Mouse (Mus musculus): ENCODE data around the gene Cgnl1.

The Cgnl1 gene

GRCm38 (mm10) chr9:71770991-71771767, at the start of gene Cgnl1:
Gene Cgnl1, minus strand, starts transcription at chr9:71771602.
- no peak for DNase-seq (ENCODE audit: low read depth, low spot score)

- DNase-seq (ENCODE audit: low read depth, low spot score): no peak
Observed at GRCm38 (mm10) chr9:71818453-71818852, 47.1 kb upstream of the Cgnl1 start.

- no peak for DNase-seq (ENCODE audit: low read depth, low spot score)
Observed at GRCm38 (mm10) chr9:71816121-71816520, 44.7 kb upstream of the Cgnl1 start.

GRCm38 (mm10) chr9:71813565-71813964, 42.2 kb upstream of the Cgnl1 start:
- no peak for DNase-seq (ENCODE audit: low read depth, low spot score)

GRCm38 (mm10) chr9:71812914-71813313, 41.5 kb upstream of the Cgnl1 start:
- DNase-seq (ENCODE audit: low read depth, low spot score): no peak

GRCm38 (mm10) chr9:71812402-71812801, 41.0 kb upstream of the Cgnl1 start:
- no peak for DNase-seq (ENCODE audit: low read depth, low spot score)

GRCm38 (mm10) chr9:71811404-71811803, 40.0 kb upstream of the Cgnl1 start:
- no peak for DNase-seq (ENCODE audit: low read depth, low spot score)

GRCm38 (mm10) chr9:71810723-71811122, 39.3 kb upstream of the Cgnl1 start:
- no peak for DNase-seq (ENCODE audit: low read depth, low spot score)

- no peak for DNase-seq (ENCODE audit: low read depth, low spot score)
Observed at GRCm38 (mm10) chr9:71808640-71809254, 37.3 kb upstream of the Cgnl1 start.

GRCm38 (mm10) chr9:71807801-71808200, 36.4 kb upstream of the Cgnl1 start:
- no peak for DNase-seq (ENCODE audit: low read depth, low spot score)

- no peak for DNase-seq (ENCODE audit: low read depth, low spot score)
Observed at GRCm38 (mm10) chr9:71806422-71806805, 35.0 kb upstream of the Cgnl1 start.

- no peak for DNase-seq (ENCODE audit: low read depth, low spot score)
Observed at GRCm38 (mm10) chr9:71805646-71806421, 34.4 kb upstream of the Cgnl1 start.

- DNase-seq (ENCODE audit: low read depth, low spot score): no peak
Observed at GRCm38 (mm10) chr9:71804116-71804515, 32.7 kb upstream of the Cgnl1 start.

GRCm38 (mm10) chr9:71803281-71803680, 31.9 kb upstream of the Cgnl1 start:
- DNase-seq (ENCODE audit: low read depth, low spot score): no peak

GRCm38 (mm10) chr9:71799598-71799997, 28.2 kb upstream of the Cgnl1 start:
- DNase-seq (ENCODE audit: low read depth, low spot score): no peak

GRCm38 (mm10) chr9:71798176-71798575, 26.8 kb upstream of the Cgnl1 start:
- no peak for DNase-seq (ENCODE audit: low read depth, low spot score)

GRCm38 (mm10) chr9:71777404-71777803, 6.0 kb upstream of the Cgnl1 start:
- no peak for DNase-seq (ENCODE audit: low read depth, low spot score)

GRCm38 (mm10) chr9:71776337-71776736, 4.9 kb upstream of the Cgnl1 start:
- no peak for DNase-seq (ENCODE audit: low read depth, low spot score)

GRCm38 (mm10) chr9:71773563-71773962, 2.2 kb upstream of the Cgnl1 start:
- DNase-seq (ENCODE audit: low read depth, low spot score): no peak

GRCm38 (mm10) chr9:71772338-71772737, 936 bp upstream of the Cgnl1 start:
- DNase-seq (ENCODE audit: low read depth, low spot score): no peak

- DNase-seq (ENCODE audit: low read depth, low spot score): no peak
Observed at GRCm38 (mm10) chr9:71770484-71770883, 918 bp downstream of the Cgnl1 start.

- no peak for DNase-seq (ENCODE audit: low read depth, low spot score)
Observed at GRCm38 (mm10) chr9:71769701-71770100, 1.7 kb downstream of the Cgnl1 start.

GRCm38 (mm10) chr9:71768119-71768518, 3.3 kb downstream of the Cgnl1 start:
- no peak for DNase-seq (ENCODE audit: low read depth, low spot score)

All from c-Kit-negative CD71-positive TER-119-positive erythroid progenitor cells, embryonic 14.5 days (primary cell).